Mouse (Mus musculus) liver, embryonic 11.5 days (tissue): ENCODE measurements around the gene Ssh3. TPM values are rescaled to one million over a fixed set of nuclear protein-coding genes. Genes with fewer than 3 reads are reported as not detected.
A peak's percentile ranks its signal among the peaks of the same experiment; 100 is the strongest.
"Not testable (repeated sequence)": the region's sequence is repeated elsewhere in the genome, so short reads cannot be mapped to it uniquely, and the experiment has no call there.

ENCODE experiments used
- ATAC-seq: fragments of 200-750 bp; cut with Nextera tagmentation; replicated peaks from 2 replicates; pipeline ENCODE4 v1.8.0; 2017; ENCODE audit warnings: moderate number of reproducible peaks, mild to moderate bottlenecking, moderate TSS enrichment, moderate library complexity; ENCODE audit not compliant: low FRiP score
- DNase-seq: peaks from one replicate; pipeline ENCODE4 v3.0.0-alpha.2; 2017; ENCODE audit warnings: low spot score
- H3K27ac ChIP-seq: fragments of 300-500 bp; sonication (generic); 2 replicates; pipeline ENCODE4 v1.5.1; 2014; ENCODE audit warnings: mild to moderate bottlenecking, low read depth, low read length, control low read depth
- H3K27me3 ChIP-seq: fragments of 300-500 bp; sonication (generic); replicated peaks from 2 replicates; pipeline ENCODE4 v1.6.1; 2014; ENCODE audit warnings: low read length, mixed read lengths; ENCODE audit not compliant: control insufficient read depth, insufficient read depth
- H3K36me3 ChIP-seq: fragments of 300-500 bp; sonication (generic); 2 replicates; pipeline ENCODE4 v1.6.1; 2014; ENCODE audit warnings: mild to moderate bottlenecking, low read length, moderate library complexity, mixed read lengths; ENCODE audit not compliant: control insufficient read depth, insufficient read depth
- H3K4me1 ChIP-seq: fragments of 300-500 bp; sonication (generic); replicated peaks from 2 replicates; pipeline ENCODE4 v1.6.1; 2014; ENCODE audit warnings: low read length, mixed read lengths; ENCODE audit not compliant: control insufficient read depth, insufficient read depth
- H3K4me2 ChIP-seq: fragments of 300-500 bp; sonication (generic); 2 replicates; pipeline ENCODE4 v1.6.1; 2014; ENCODE audit warnings: mild to moderate bottlenecking, control low read depth, moderate library complexity
- H3K4me3 ChIP-seq: fragments of 300-500 bp; sonication (generic); 2 replicates; pipeline ENCODE4 v1.5.1; 2014; ENCODE audit warnings: low read depth, low read length, control low read depth
- H3K9ac ChIP-seq: fragments of 300-500 bp; sonication (generic); 2 replicates; pipeline ENCODE4 v1.6.1; 2014; ENCODE audit warnings: low read depth, low read length, control low read depth
- H3K9me3 ChIP-seq: fragments of 300-500 bp; sonication (generic); 2 replicates; pipeline ENCODE4 v1.6.1; 2016; ENCODE audit warnings: low read length, inconsistent platforms, mixed read lengths; ENCODE audit not compliant: control insufficient read depth
- WGBS: fragments of 180-500 bp; shearing (Covaris S2); extraction: QIAGEN DNeasy Blood & Tissue Kit; methylation state at CpG from one replicate; pipeline ENCODE4 v1.1.7; 2014; 5-methylcytosine and 5-hydroxymethylcytosine counted together
- polyA plus RNA-seq: library from polyadenylated mRNA; unstranded; fragments of >200 nt; fragmentation: Nextera tagmentation; extraction: Ambion mirVana; gene quantifications from 2 replicates; pipeline ENCODE4 v1.2.1, GENCODE M21; 2014

Ssh3 gene
- polyA plus RNA-seq, 1 experiment from 2014 or later = 3.3 TPM

DNA sequence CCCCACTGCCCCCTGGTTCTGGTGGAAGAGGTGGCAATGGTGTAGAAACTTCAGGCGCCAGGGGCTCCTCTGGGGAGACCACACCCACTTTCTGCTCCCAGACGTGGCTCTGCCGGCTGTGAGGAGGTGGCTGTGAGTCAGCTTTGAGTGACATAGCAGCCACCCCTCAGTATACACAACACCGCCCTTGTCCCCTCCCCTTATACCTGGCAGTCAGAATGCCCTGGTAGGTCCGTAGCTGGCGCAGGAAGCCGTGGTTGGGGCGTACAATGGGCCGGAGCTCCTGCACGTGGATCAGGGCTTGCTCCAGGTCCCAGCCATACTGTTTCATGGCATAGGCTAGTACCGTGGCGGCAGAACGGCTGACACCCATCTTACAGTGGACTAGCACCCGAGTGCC, 5.3 kb downstream of the Ssh3 start:
- no peak overlapping the region for H3K4me3 ChIP-seq
- H3K36me3 ChIP-seq = no peaks in the 10 kb centered on the region
- H3K4me1 ChIP-seq = peaks cover 15% of the 10 kb centered on the region
- no peak overlapping the region for H3K4me2 ChIP-seq
- H3K9ac ChIP-seq = no peak overlapping the region
- H3K27ac ChIP-seq = no peak overlapping the region
- 0 out of 2 replicates have a peak, but pooled peaks cover 5% of the 10 kb centered on the region for H3K27me3 ChIP-seq
- DNase-seq = no peak
- WGBS = 59% methylated on average over 14 of the region's 14 CpGs
- ATAC-seq = no peak
- no peaks in the 10 kb centered on the region for H3K9me3 ChIP-seq

GRCm38 (mm10) chr19:4262756-4263155, 6.2 kb downstream of the Ssh3 start:
- no peak overlapping the region for H3K4me3 ChIP-seq
- H3K27ac ChIP-seq = no peak overlapping the region
- H3K27me3 ChIP-seq = 0 out of 2 replicates have a peak, but pooled peaks cover under 1% of the 10 kb centered on the region
- H3K9ac ChIP-seq = no peak overlapping the region
- H3K36me3 ChIP-seq = no peaks in the 10 kb centered on the region
- ATAC-seq = no peak
- peaks cover 19% of the 10 kb centered on the region for H3K4me1 ChIP-seq
- WGBS = 54% methylated on average over 6 of the region's 6 CpGs
- H3K9me3 ChIP-seq = no peaks in the 10 kb centered on the region
- no peak for DNase-seq
- H3K4me2 ChIP-seq = no peak overlapping the region

- H3K9ac ChIP-seq = no peak overlapping the region
- ATAC-seq (peak; percentile 43; the same call in 1 of the 2 replicates), DNase-seq (no peak)
- no peaks in the 10 kb centered on the region for H3K36me3 ChIP-seq
- peaks cover 21% of the 10 kb centered on the region for H3K4me1 ChIP-seq
- no peak overlapping the region for H3K4me3 ChIP-seq
- H3K4me2 ChIP-seq = no peak overlapping the region
- no peaks in the 10 kb centered on the region for H3K9me3 ChIP-seq
- H3K27me3 ChIP-seq = no peaks in the 10 kb centered on the region
- 57% methylated on average over 8 of the region's 8 CpGs for WGBS
- no peak overlapping the region for H3K27ac ChIP-seq
Observed at GRCm38 (mm10) chr19:4261038-4261698, 7.8 kb downstream of the Ssh3 start.

- no peaks in the 10 kb centered on the region for H3K36me3 ChIP-seq
- H3K4me2 ChIP-seq = peak overlapping the region; percentile 98
- H3K27ac ChIP-seq = no peak overlapping the region
- no peaks in the 10 kb centered on the region for H3K27me3 ChIP-seq
- 35% methylated on average over 12 of the region's 12 CpGs for WGBS
- peaks cover 17% of the 10 kb centered on the region for H3K4me1 ChIP-seq
- DNase-seq (no peak), ATAC-seq (peak; percentile 14; the same call in 1 of the 2 replicates)
- H3K4me3 ChIP-seq = peak overlapping the region; percentile 70
- peak overlapping the region; percentile 39 for H3K9ac ChIP-seq
- H3K9me3 ChIP-seq = no peaks in the 10 kb centered on the region; the same call in 1 of the 2 replicates
Observed at GRCm38 (mm10) chr19:4257897-4258252, 11.1 kb downstream of the Ssh3 start.

DNA sequence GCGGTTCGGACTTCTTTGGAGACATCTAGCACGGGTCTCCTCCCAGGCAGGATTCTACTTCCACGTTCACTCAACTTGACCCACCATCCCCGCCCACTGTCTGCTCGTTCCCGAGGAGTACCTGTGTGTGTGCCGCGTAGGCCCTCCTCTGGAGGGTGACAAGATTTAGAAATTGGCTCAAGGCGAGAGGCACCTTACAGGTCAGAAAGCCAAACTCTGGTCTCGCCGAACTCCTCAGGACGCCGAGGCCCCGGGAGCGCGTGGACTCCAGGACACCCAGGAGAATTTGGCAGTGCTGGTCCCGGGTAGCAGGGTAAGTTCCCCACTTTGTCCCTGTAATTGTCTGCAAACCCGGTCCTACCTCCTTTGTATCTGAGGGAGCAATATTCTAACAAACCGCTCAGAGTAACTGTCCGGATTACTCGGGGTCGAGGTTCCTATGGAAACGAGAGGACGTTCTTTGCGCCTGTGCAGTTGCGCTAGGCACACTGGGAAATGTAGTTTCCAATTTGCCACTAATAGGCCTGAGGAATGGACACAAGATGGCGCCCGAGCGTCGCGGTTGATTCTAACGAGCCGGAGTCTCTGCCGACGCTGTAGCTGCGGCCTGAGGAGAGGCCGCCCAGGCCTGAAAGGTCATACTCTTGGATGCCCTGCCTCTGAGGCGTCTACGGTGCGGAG, 11.6 kb downstream of the Ssh3 start:
- Histone ChIP-seq H3K9ac (peak overlapping the region; percentile 67), H3K9me3 (no peaks in the 10 kb centered on the region; the same call in 1 of the 2 replicates), H3K4me3 (peak overlapping the region; percentile 70), H3K4me2 (peak overlapping the region; percentile 98), H3K27ac (no peak overlapping the region), H3K27me3 (no peaks in the 10 kb centered on the region), H3K36me3 (no peaks in the 10 kb centered on the region), H3K4me1 (peaks cover 13% of the 10 kb centered on the region)
- peak; percentile 85 for ATAC-seq
- 1% methylated on average over 41 of the region's 41 CpGs for WGBS
- DNase-seq = peak; percentile 85

GRCm38 (mm10) chr19:4255583-4256162, 13.3 kb downstream of the Ssh3 start:
- WGBS = 76% methylated on average over 11 of the region's 11 CpGs
- Histone ChIP-seq H3K4me3 (no peak overlapping the region), H3K27me3 (no peaks in the 10 kb centered on the region), H3K4me2 (no peak overlapping the region), H3K27ac (no peak overlapping the region), H3K9me3 (no peaks in the 10 kb centered on the region; the same call in 1 of the 2 replicates), H3K4me1 (peaks cover 13% of the 10 kb centered on the region), H3K9ac (no peak overlapping the region), H3K36me3 (no peaks in the 10 kb centered on the region)
- no peak for ATAC-seq
- DNase-seq = no peak

GRCm38 (mm10) chr19:4254230-4254629, 14.8 kb downstream of the Ssh3 start:
- ATAC-seq (no peak), DNase-seq (no peak)
- H3K9me3 ChIP-seq = no peaks in the 10 kb centered on the region; the same call in 1 of the 2 replicates
- H3K4me3 ChIP-seq = no peak overlapping the region
- no peak overlapping the region for H3K9ac ChIP-seq
- peaks cover 6% of the 10 kb centered on the region for H3K4me1 ChIP-seq
- H3K36me3 ChIP-seq = no peaks in the 10 kb centered on the region
- H3K27me3 ChIP-seq = no peaks in the 10 kb centered on the region
- WGBS = 85% methylated on average over 7 of the region's 7 CpGs
- H3K4me2 ChIP-seq = no peak overlapping the region
- no peak overlapping the region for H3K27ac ChIP-seq

DNA sequence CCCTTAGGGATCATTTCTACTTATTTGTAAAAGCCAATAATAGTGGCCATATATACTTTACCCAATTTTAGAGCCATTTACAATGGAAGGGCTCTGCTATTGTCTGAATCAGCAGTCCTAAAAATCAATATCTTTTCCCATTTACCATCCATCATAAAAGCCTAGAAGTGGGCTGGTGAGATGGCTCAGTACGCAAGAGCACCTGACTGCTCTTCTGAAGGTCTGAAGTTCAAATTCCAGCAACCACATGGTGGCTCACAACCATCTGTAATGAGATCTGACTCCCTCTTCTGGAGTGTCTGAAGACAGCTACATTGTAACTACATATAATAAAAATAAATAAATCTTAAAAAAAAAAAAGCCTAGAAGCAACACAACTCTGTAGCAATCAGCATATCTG, 20.3 kb downstream of the Ssh3 start:
- not testable (repeated sequence) for H3K27ac ChIP-seq, DNase-seq, H3K9ac ChIP-seq, H3K4me1 ChIP-seq, H3K9me3 ChIP-seq, H3K27me3 ChIP-seq, H3K36me3 ChIP-seq, H3K4me2 ChIP-seq, ATAC-seq, H3K4me3 ChIP-seq
- 71% methylated on average over 1 of the region's 1 CpGs for WGBS
